Mouse (Mus musculus) lung, postnatal 0 days (tissue): ENCODE data around the gene Lbp.

Source experiments
- CTCF ChIP-seq: IDR thresholded peaks from 2 replicates; pipeline ENCODE4 v1.5.1; 2016; ENCODE audit warnings: antibody characterized with exemption, mild to moderate bottlenecking
- EP300 ChIP-seq: IDR thresholded peaks from 2 replicates; pipeline ENCODE4 v1.6.1; 2016; ENCODE audit warnings: antibody characterized with exemption, mild to moderate bottlenecking, control low read depth

DNA sequence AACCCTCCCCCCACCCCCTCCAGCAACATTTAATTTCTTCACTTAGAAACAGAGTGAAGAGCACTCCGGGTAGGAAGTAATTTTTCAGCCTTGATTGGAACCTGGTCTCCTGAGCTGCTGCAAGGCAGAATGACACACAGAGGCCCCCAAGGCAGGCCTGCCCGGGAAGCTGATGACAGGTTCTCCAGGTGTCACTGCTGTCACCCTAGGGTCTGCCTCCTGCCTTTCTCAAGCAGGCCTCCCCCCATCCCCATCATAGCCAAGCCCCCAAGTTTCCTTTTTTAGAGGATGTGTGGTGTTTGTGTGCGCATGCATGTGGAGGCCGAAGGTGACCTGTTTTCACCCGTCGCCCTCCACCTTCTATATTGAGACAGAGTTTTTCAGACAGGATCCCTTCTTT, 22.5 kb upstream of the Lbp start:
- no peak for TF ChIP-seq CTCF
- no peak for TF ChIP-seq EP300
